Mouse (Mus musculus) lung, embryonic 15.5 days (tissue): ENCODE results near the gene Pdzd2. TPM values are rescaled to one million over a fixed set of nuclear protein-coding genes. Genes with fewer than 3 reads are reported as not detected.

Experiments used
- ATAC-seq: fragments of 200-750 bp; cut with Nextera tagmentation; 2 replicates; pipeline ENCODE4 v1.8.0; 2017; ENCODE audit warnings: moderate number of reproducible peaks, borderline replicate concordance; ENCODE audit not compliant: low FRiP score, low TSS enrichment; ENCODE audit errors: extremely low read depth
- H3K27ac ChIP-seq: fragments of 300-500 bp; sonication (generic); 2 replicates; pipeline ENCODE4 v1.5.1; 2015; ENCODE audit warnings: moderate library complexity, mild to moderate bottlenecking, inconsistent platforms
- H3K27me3 ChIP-seq: fragments of 300-500 bp; sonication (generic); 2 replicates; pipeline ENCODE4 v1.6.1; 2015; ENCODE audit warnings: inconsistent platforms
- H3K36me3 ChIP-seq: fragments of 300-500 bp; sonication (generic); 2 replicates; pipeline ENCODE4 v1.6.1; 2015; ENCODE audit warnings: inconsistent platforms
- H3K4me1 ChIP-seq: fragments of 300-500 bp; sonication (generic); 2 replicates; pipeline ENCODE4 v1.6.1; 2015; ENCODE audit warnings: inconsistent platforms
- H3K4me2 ChIP-seq: fragments of 300-500 bp; sonication (generic); 2 replicates; pipeline ENCODE4 v1.6.1; 2015; ENCODE audit warnings: inconsistent platforms, mild to moderate bottlenecking, moderate library complexity
- H3K4me3 ChIP-seq: fragments of 300-500 bp; sonication (generic); 2 replicates; pipeline ENCODE4 v1.5.1; 2015; ENCODE audit warnings: mild to moderate bottlenecking, inconsistent platforms
- H3K9ac ChIP-seq: fragments of 300-500 bp; sonication (generic); 2 replicates; pipeline ENCODE4 v1.6.1; 2015; ENCODE audit warnings: inconsistent platforms
- H3K9me3 ChIP-seq: fragments of 300-500 bp; sonication (generic); 2 replicates; pipeline ENCODE4 v1.6.1; 2016; ENCODE audit warnings: inconsistent platforms
- WGBS: fragments of 180-500 bp; shearing (Covaris S2); methylation state at CpG from one replicate; pipeline ENCODE4 v1.1.7; 2015; 5-methylcytosine and 5-hydroxymethylcytosine counted together
- polyA plus RNA-seq: library from polyadenylated mRNA; unstranded; fragments of >200 nt; fragmentation: Nextera tagmentation; extraction: Ambion mirVana; gene quantifications from 2 replicates; pipeline ENCODE4 v1.2.1, GENCODE M21; 2015

Pdzd2 gene
- polyA plus RNA-seq, result 32.5 and 39.8 TPM in 2 replicates

- Histone ChIP-seq H3K9ac (peak within 1 kb of the TSS; percentile 47), H3K27ac (no peak within 1 kb of the TSS), H3K4me2 (peak within 1 kb of the TSS; percentile 84), H3K36me3 (no peaks in the 10 kb centered on the region), H3K4me1 (peaks cover 16% of the 10 kb centered on the region), H3K4me3 (peak within 1 kb of the TSS; percentile 56), H3K27me3 (peaks cover 41% of the 10 kb centered on the region), H3K9me3 (no peaks in the 10 kb centered on the region)
- ATAC-seq, result peak; percentile 98
- WGBS, result under 1% methylated on average over 71 of the region's 83 CpGs
Observed at GRCm38 (mm10) chr15:12739277-12740247, at the start of gene Pdzd2. Gene Pdzd2 (minus strand): TSS chr15:12739924.

- Histone ChIP-seq H3K9me3 (no peaks in the 10 kb centered on the region), H3K4me3 (no peak overlapping the region), H3K36me3 (no peaks in the 10 kb centered on the region), H3K27ac (0 out of 2 replicates have a peak overlapping the region, but pooled peaks have one; percentile 6), H3K4me2 (peak overlapping the region; percentile 35; the same call in 1 of the 2 replicates), H3K27me3 (no peaks in the 10 kb centered on the region), H3K4me1 (peaks cover 8% of the 10 kb centered on the region; the same call in 1 of the 2 replicates), H3K9ac (no peak overlapping the region)
- 13% methylated on average over 10 of the region's 10 CpGs for WGBS
- peak; percentile 39; the same call in 1 of the 2 replicates for ATAC-seq
Observed at GRCm38 (mm10) chr15:12789406-12789867, 49.7 kb upstream of the Pdzd2 start.

DNA sequence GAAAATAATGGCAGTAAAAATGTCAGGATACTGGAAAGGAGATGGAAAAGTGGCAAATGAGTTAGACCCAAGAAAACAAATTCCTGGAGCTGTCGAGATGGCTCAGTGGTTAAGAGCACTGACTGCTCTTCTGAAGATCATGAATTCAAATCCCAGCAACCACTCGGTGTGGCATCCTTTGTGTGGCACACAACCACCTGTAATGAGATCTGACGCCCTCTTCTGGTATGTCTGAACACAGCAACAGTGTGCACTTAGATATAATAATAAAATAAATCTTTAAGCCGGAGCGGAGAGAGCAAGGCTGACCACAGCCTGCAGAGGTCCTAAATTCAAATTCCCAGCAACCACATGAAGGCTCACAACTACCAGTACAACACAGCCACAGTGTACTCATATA, 48.8 kb upstream of the Pdzd2 start:
- Histone ChIP-seq H3K4me2 (no peak overlapping the region), H3K9ac (no peak overlapping the region), H3K4me3 (no peak overlapping the region), H3K4me1 (peaks cover 8% of the 10 kb centered on the region; the same call in 1 of the 2 replicates), H3K27ac (no peak overlapping the region), H3K9me3 (no peaks in the 10 kb centered on the region), H3K27me3 (no peaks in the 10 kb centered on the region), H3K36me3 (no peaks in the 10 kb centered on the region)
- 81% methylated on average over 5 of the region's 5 CpGs for WGBS
- no peak for ATAC-seq

- no peak overlapping the region for H3K4me3 ChIP-seq
- no peak for ATAC-seq
- no peak overlapping the region for H3K9ac ChIP-seq
- 46% methylated on average over 10 of the region's 16 CpGs for WGBS
- no peaks in the 10 kb centered on the region for H3K36me3 ChIP-seq
- H3K9me3 ChIP-seq, result no peaks in the 10 kb centered on the region
- no peak overlapping the region for H3K4me2 ChIP-seq
- H3K27me3 ChIP-seq, result no peaks in the 10 kb centered on the region
- H3K4me1 ChIP-seq, result no peaks in the 10 kb centered on the region
- no peak overlapping the region for H3K27ac ChIP-seq
Observed at GRCm38 (mm10) chr15:12781729-12782326, 42.1 kb upstream of the Pdzd2 start.

- H3K4me1 ChIP-seq, result no peaks in the 10 kb centered on the region
- H3K9ac ChIP-seq, result no peak overlapping the region
- H3K36me3 ChIP-seq, result no peaks in the 10 kb centered on the region
- no peak overlapping the region for H3K4me2 ChIP-seq
- no peak overlapping the region for H3K27ac ChIP-seq
- H3K4me3 ChIP-seq, result no peak overlapping the region
- ATAC-seq, result no peak
- 74% methylated on average over 6 of the region's 6 CpGs for WGBS
- no peaks in the 10 kb centered on the region for H3K9me3 ChIP-seq
- no peaks in the 10 kb centered on the region for H3K27me3 ChIP-seq
Observed at GRCm38 (mm10) chr15:12781296-12781695, 41.6 kb upstream of the Pdzd2 start.

GRCm38 (mm10) chr15:12774149-12774753, 34.5 kb upstream of the Pdzd2 start:
- Histone ChIP-seq H3K4me1 (no peaks in the 10 kb centered on the region), H3K27ac (no peak overlapping the region), H3K27me3 (no peaks in the 10 kb centered on the region), H3K36me3 (no peaks in the 10 kb centered on the region), H3K4me2 (no peak overlapping the region), H3K9me3 (no peaks in the 10 kb centered on the region), H3K4me3 (no peak overlapping the region), H3K9ac (no peak overlapping the region)
- 63% methylated on average over 11 of the region's 11 CpGs for WGBS
- ATAC-seq, result no peak

- WGBS, result 68% methylated on average over 7 of the region's 7 CpGs
- no peak overlapping the region for H3K4me2 ChIP-seq
- H3K4me1 ChIP-seq, result no peaks in the 10 kb centered on the region
- no peak overlapping the region for H3K4me3 ChIP-seq
- H3K9me3 ChIP-seq, result no peaks in the 10 kb centered on the region
- no peak overlapping the region for H3K27ac ChIP-seq
- no peaks in the 10 kb centered on the region for H3K27me3 ChIP-seq
- H3K9ac ChIP-seq, result no peak overlapping the region
- ATAC-seq, result no peak
- no peaks in the 10 kb centered on the region for H3K36me3 ChIP-seq
Observed at GRCm38 (mm10) chr15:12770958-12771357, 31.2 kb upstream of the Pdzd2 start.

- Histone ChIP-seq H3K27ac (no peak overlapping the region), H3K4me1 (no peaks in the 10 kb centered on the region), H3K4me2 (no peak overlapping the region), H3K27me3 (no peaks in the 10 kb centered on the region), H3K9me3 (no peaks in the 10 kb centered on the region), H3K9ac (no peak overlapping the region), H3K36me3 (no peaks in the 10 kb centered on the region), H3K4me3 (no peak overlapping the region)
- no peak for ATAC-seq
- 47% methylated on average over 4 of the region's 4 CpGs for WGBS
Observed at GRCm38 (mm10) chr15:12766848-12767247, 27.1 kb upstream of the Pdzd2 start.

GRCm38 (mm10) chr15:12763147-12763546, 23.4 kb upstream of the Pdzd2 start:
- H3K4me2 ChIP-seq, result no peak overlapping the region
- ATAC-seq, result no peak
- H3K27ac ChIP-seq, result no peak overlapping the region
- 66% methylated on average over 10 of the region's 10 CpGs for WGBS
- no peak overlapping the region for H3K9ac ChIP-seq
- H3K4me3 ChIP-seq, result no peak overlapping the region
- no peaks in the 10 kb centered on the region for H3K36me3 ChIP-seq
- H3K9me3 ChIP-seq, result no peaks in the 10 kb centered on the region
- H3K4me1 ChIP-seq, result no peaks in the 10 kb centered on the region
- no peaks in the 10 kb centered on the region for H3K27me3 ChIP-seq

GRCm38 (mm10) chr15:12762258-12762913, 22.7 kb upstream of the Pdzd2 start:
- no peaks in the 10 kb centered on the region for H3K4me1 ChIP-seq
- 77% methylated on average over 11 of the region's 11 CpGs for WGBS
- no peak overlapping the region for H3K4me3 ChIP-seq
- H3K27ac ChIP-seq, result no peak overlapping the region
- H3K27me3 ChIP-seq, result no peaks in the 10 kb centered on the region
- no peak for ATAC-seq
- H3K4me2 ChIP-seq, result no peak overlapping the region
- no peaks in the 10 kb centered on the region for H3K9me3 ChIP-seq
- no peaks in the 10 kb centered on the region for H3K36me3 ChIP-seq
- H3K9ac ChIP-seq, result no peak overlapping the region

DNA sequence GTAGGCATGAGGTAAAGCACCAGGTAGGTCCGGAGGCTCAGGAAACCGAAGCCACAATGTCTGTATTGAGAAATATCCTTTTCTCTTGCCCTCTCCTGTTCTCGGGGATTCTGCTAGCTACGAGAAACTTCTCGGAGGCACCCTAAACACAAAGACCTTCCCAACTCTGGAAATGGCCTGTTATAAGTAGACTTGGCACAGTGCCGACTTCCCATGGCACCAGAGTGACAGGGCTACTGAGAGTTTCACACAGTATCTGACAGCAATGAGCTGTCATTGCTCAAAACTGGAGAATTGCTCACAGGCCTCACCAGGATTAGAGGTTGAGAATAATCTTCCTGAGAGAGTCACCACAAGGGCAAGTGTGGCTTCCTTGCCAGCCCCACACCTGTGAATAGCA, 21.0 kb upstream of the Pdzd2 start:
- Histone ChIP-seq H3K4me2 (no peak overlapping the region), H3K36me3 (no peaks in the 10 kb centered on the region), H3K4me1 (no peaks in the 10 kb centered on the region), H3K27ac (no peak overlapping the region), H3K9ac (no peak overlapping the region), H3K27me3 (no peaks in the 10 kb centered on the region), H3K4me3 (no peak overlapping the region), H3K9me3 (no peaks in the 10 kb centered on the region)
- no peak for ATAC-seq
- 66% methylated on average over 6 of the region's 6 CpGs for WGBS
